Mouse (Mus musculus) CD4-positive helper T cell, adult 2 months (primary cell): ENCODE results near the gene Rnf2.
"Not testable (repeated sequence)": the region's sequence is repeated elsewhere in the genome, so short reads cannot be mapped to it uniquely, and the experiment has no call there.

ENCODE experiments used
- DNase-seq: peaks from one replicate; pipeline ENCODE4 v3.0.0-alpha.2; 2012; ENCODE audit warnings: low read depth, missing footprints, low spot score

Rnf2 gene

DNA sequence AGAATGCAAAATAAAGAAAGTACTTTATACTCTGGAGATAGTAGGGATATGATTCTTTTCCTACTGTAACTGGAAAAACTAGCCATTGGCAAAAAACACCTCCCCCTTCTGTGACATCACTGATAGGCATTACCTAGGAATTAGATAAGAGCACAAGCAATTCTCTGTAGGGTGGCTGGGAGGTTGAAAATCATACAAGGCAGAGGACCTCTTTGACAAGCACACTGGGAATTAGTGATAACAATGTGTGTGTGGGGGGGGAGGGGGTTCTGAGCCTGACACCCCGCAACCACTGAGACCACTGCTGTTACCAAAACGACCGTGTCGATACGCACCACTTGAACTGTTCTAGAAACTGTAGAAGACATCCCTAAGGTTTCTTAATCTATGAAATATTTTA is 16.0 kb downstream of the Rnf2 start:
- DNase-seq = no peak

DNA sequence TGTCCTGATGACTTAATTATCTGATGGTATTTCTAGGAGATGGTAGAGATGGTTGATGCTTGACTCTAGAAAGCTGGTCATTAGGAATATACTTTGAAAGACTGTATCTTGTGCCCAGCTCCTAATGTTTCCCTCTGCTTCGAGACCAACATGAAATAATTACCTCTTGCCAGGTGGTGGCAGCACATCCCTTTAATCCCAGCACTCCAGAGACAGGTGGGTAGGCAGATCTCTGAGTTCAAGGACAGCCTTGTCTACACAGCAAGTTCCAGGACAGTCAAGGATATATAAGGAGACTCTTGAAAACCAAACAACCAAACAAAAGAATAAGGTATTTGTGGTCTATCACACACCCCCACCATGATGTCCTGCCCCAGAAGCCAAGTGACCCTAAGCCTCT is 17.2 kb downstream of the Rnf2 start:
- DNase-seq = peak; percentile 34

DNA sequence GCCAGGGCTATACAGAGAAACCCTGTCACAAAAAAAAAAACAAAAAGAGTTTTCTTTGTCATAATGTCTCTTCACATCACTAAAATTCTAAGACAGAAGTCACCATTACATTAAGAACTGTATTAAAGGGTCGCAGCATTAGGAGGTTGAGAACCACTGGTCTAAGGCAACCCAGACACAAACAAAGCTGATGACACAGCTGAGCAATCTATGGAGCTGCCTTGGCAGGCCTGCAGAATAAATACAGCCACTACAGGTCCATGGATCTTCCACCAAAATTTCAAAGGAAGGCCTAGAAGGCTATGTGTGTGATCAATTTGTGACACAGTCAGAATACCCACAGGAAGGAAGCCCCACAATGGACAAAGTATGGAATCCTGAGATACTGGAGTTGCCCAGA is 18.3 kb downstream of the Rnf2 start:
- DNase-seq = no peak

DNA sequence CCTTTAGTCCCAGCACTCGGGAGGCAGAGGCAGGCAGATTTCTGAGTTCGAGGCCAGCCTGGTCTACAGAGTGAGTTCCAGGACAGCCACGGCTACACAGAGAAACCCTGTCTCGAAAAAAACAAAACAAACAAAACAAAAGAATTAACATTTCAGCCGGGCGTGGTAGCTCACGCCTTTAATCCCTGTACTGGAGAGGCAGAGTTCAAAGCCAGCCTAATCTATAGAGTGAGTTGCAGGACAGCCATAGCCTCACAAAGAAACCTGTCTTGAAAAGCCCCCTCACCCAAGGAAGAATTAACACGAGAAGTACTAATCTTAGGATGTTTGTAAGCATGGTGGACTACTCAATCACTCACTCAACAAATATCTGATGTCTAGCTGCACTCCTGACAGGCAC is 28.4 kb downstream of the Rnf2 start:
- DNase-seq = not testable (repeated sequence)

DNA sequence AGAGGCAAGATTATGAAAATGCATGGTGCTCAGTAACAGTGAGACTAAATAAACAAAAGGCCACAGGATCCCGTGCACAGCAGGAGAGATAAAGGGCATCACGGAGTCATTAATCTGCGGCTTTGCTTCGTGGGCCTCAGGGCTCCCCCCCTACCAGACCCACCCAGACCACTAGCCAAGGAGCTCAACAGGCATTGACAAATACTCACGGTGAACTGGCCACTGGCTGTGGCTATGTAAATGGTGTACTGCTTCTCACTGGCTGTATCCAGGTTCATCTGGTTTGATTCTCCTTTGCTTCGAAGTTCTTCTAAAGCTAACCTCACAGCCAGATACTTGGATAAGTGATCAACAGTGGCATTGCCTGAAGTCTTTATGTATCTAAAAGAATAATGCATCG is 29.3 kb downstream of the Rnf2 start:
- DNase-seq = no peak

DNA sequence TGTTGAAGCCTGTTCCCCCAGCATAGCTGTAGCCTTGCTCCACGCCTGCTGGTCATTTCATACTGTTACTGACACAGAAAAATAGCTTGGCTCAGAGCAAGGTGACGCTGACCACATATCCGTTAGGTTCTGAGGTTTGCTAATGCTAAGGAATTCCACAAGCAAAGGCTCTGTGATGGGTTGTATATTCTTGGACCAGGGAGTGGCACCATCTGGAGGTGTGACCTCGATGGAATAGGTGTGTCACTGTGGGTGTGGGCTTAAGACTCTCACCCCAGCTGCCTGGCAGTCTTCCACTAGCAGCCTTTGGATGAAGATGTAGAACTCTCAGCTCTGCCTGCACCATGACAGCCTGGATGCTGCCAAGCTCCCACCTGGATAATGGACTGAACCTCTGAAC is 34.2 kb downstream of the Rnf2 start:
- no peak for DNase-seq

DNA sequence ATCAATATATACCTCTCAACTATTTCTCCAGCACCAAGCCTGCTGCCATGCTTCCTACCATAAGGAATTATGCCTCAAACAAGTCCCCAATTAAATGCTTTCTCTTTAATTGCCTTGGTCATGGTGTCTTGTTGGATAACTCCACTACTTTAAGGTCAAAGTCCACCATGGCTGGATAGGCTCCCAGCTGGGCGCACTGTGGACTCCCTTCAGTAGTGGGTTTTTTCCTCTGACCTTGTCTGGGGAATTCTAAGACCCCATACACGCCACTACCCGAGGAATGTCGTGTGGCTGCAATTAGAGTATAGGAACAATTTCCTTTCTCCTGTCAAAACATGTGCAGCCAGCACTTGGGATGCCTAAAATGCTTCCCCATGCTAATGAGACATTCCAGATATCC is 35.8 kb downstream of the Rnf2 start:
- DNase-seq = no peak

DNA sequence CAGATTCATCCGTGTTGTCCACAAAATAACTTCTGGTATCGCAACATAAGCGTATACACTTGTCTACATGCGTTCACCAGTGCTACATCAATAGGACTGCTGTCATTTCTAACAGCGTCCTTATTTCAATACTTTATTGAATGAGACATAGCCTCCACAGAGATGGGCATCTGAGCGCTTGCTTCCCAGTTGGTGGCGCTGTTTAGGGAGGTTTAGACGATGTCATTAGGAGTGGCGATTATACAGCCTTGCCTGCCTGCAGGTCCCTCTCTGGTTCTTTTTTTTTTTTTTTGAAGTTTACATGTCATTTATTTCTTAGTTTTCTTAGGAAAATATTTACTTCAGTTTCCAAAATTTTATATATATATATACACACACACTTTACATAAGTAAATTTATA is 39.5 kb downstream of the Rnf2 start:
- DNase-seq = no peak

DNA sequence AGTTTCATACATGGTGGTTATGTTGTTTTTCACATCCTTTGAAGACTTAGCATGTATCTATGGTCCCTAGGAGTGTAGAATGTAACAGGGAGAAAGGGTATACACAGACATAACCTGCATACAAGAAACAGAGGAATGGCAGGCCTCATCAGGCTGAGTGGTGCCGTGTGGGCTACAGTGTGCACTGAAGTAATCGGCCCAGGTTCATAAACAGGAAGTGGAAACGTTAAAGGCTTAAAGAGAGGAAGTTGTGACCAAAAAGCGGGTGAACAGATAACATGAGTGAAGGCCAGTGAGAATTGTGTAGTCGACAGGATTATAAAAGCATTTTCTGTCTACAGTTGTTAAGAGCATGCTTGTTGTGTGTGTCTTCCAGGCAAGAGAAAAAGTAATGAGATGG is 43.7 kb downstream of the Rnf2 start:
- DNase-seq = peak; percentile 48

DNA sequence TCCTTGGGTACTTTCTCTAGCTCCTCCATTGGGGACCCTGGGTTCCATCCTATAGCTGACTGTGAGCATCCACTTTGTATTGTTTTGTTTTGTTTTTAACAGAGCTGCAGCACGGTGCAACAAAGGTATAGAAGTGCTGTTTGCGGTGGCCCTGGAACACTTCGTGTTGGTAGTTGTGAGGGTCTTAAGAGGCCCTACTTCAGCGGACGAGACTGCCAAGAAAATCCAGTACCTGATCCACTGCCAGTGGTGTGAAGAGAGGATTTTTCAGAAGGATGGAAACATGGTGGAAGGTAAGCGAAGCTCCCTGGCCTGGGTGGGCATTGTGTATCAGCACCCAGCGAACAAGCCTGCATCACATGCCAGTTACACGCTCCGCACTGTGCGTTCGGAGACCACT is 48.8 kb downstream of the Rnf2 start:
- no peak for DNase-seq

DNA sequence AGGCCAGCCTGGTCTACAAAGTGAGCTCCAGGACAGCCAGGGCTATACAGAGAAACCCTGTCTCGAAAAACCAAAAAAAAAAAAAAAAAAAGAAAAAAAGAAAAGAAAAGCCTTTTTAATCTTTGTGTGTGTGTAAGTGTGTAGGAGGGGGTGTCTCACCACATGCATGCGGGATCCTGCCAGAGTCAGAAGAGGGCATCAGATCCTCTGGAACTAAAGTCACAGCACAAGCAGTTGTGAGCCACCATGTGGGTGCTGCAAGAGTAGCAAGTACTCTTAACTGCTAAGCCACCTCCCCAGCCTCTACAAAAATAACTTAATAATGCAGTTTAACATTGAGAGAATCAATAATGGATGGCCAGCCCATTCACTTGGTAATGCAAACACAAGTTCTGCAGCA is 49.9 kb downstream of the Rnf2 start:
- no peak for DNase-seq

DNA sequence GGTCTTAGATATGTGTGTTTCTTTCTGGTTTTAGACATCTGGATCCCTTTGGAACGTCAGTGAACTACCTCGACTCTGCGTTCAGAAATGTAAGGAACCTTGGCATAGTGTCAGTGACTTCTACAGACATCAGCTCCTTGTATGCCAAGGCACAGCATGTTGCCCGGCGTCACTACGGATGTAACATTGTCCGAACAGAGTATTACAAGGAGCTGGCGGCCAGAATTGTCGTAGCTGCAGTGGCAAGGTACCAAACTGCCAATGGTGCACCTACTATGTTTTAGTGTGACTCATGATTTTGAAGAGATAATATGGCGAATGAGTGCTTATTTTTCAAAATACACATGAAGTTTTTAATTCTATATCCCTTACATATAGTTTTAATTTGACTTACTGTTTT is 50.9 kb downstream of the Rnf2 start:
- DNase-seq = no peak

DNA sequence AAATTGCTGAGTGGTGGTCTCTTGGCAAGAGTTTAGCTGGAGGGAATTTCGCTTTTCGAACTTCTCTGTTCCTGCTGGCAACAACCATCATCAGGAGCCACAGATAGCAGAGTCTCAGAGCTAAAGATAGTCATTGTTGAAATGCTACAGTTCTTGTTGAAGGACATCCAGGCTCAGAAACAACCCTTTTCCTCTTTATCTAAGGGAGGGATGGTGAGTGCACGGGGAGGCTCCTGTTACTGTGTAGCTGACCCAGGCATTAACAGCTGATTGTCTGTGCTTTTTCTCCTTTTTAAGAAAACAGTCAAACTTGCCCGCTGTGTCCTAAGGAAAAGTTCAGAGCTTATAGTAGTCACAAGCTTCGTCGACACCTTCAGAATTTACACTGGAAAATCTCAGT is 65.3 kb downstream of the Rnf2 start:
- no peak for DNase-seq

DNA sequence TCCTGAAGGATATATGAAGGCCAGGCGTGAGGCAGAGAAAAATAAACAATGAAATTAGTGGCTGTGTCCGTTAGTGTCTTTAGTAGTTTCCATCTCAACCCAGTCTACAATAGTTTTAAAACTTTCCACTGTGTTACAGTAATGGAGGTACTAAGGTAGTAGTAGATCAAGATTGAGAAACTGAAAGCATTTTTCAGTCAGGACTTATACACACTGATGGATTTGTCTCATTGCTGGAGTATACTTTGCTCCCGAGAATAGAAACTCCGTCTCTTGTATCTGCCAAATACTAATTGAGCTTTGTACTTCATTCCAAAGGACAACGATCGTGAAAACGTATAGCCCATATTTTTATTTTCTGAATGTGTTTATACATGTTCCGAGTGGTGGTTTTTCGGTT is 71.4 kb downstream of the Rnf2 start:
- DNase-seq = no peak

DNA sequence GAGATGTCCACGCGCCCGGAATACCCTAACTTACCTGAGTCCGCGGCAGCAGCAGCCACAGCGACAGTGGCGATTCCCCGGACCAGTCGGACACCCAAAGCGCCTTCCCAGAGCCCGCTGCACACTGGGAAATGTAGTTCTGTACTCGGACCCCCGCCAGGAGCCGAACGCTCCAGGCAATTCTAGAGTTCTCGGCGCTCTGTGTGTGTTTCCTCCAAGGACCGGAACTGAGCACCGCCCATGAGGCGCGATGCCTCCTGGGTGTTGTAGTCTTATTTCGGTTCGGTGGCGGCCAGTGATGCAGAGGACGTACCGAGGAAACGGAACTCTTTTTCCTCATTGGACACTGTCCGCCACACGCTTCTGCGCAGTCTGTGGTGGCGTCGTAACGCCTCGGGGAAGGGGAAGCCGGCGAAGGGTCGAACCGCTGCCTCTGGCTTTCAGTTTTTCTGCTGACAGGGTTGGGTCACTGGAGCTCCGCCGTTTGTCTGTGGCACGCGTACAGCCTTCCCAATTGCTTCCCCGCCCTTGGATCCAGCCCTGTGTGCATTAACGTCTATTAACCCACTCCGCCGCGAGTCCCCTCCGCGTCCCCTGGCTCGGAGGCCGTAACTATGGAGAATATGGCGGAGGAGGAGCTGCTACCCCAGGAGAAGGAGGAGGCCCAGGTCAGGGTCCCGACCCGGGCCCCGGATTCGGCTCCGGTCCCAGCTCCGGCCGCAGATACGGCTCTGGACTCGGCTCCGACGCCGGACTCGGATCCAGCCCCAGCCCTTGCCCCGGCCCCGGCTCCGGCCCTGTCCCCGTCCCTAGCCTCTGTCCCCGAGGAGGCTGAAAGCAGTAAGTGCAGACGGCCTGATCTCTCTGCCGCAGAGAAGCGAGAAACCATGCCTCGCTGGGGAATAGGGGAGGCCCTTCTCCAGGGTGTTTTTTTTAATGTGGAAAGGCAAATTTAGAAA is 72.2 kb downstream of the Rnf2 start, which contains the start of the genes Swt1 and Trmt1l:
Gene Swt1, minus strand, starts transcription at position 193 of the 959 bp plus-strand sequence.
Gene Trmt1l, plus strand, starts transcription at position 280 of the 959 bp plus-strand sequence.
- peak; percentile 97 for DNase-seq

DNA sequence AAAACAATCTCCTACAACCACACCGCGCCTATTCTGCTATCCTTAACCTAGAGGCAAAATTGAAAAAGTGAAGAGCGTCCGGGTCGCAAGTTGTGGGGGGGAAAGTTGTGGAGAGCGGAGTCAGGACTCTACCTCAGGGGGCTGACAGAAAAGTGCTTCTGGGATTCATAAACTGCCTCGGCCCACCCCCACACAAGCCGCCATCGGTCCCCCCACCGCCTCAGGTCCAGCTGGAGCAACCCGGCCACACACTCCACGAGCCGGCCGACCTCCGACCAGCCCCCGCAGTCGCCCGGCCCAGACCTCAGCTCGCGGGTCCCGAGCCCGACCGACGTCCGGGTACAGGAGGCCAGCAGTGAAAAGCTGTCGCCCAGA is 72.9 kb downstream of the Rnf2 start:
- no peak for DNase-seq

DNA sequence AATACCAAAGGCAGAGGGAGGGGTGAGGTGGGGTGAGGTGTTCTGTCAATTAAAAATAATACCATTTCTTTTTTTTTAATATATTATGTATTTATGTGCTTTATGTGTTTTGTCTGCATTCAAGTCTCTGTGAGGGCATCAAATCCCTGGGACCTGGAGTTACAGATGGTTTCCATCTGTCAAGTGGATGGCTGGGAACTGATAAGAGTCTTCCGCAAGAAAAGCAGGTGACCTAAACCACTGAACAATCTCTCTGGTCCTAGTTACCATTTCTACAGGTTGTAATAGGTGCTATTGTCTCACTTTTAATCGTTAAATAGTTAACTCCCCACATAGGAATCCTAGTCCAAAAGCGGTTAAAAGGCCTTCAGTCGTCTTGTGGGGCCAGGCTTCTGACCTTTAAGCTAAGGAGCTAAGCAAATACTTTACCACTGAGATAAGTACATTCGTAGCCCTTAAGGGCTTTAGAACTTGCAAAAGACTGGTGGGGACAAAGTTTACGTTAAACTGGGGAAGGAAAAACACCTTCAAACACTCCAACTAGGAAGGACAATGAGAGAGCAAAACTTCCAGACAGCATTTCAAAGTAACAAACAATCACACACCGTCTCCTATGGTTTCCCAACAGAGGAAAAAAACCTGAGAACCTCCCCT is 73.7 kb downstream of the Rnf2 start:
- DNase-seq = no peak

DNA sequence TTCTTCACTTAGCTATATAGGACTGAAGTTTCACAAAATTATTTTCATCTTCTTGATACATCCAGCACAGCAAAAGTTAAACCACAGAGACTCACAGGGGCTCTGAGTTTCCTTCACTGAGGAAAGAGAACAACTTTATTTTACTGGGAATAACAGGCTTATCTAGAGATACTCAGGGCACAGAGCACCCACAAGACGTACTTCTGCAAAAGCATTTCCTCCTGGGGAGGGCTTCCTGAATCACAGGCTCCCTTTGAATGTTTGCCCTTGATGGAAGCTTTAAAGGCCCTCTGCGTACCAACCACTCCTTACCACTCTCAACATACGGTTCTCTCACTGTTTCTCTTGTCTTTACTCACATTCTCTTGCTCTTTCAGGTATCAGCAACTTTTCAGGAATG is 78.6 kb downstream of the Rnf2 start:
- no peak for DNase-seq

DNA sequence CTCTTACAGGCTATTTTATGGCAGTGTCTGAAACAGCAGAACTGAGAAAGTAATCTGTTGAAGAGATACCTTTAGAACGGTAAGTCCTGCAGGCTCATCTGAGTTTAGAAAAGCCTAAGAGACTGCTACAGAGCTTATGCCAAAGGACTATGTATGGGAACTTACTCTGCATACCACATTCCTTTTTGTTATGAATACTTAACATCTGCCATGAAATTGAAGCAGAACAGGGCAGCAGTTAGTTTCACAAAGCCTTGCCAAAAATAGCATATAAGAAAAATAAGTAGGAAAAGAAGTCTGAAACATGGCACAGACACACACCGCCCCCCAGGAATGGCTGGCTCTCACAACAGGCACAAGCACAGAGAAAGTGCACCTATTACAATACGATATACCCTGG is 90.9 kb downstream of the Rnf2 start:
- DNase-seq = no peak
